Mouse (Mus musculus) spleen, adult 2 months (tissue): ENCODE results near the gene Ncoa3.

Experiments used
- CTCF ChIP-seq: fragments of 200-500 bp; IDR thresholded peaks from 2 replicates; pipeline ENCODE4 v1.5.1; 2011; ENCODE audit warnings: mild to moderate bottlenecking, inconsistent platforms; ENCODE audit not compliant: insufficient read depth, insufficient read length, insufficient replicate concordance; ENCODE audit errors: extremely low read depth
- POLR2A ChIP-seq: fragments of 200-500 bp; IDR thresholded peaks from 2 replicates; pipeline ENCODE4 v1.6.1; 2011; ENCODE audit warnings: low read depth, low read length, inconsistent platforms

GRCm38 (mm10) chr2:166091599-166091998 lies 99.2 kb downstream of the Ncoa3 start:
- no peak for TF ChIP-seq CTCF
- TF ChIP-seq POLR2A = no peak
